ENCODE assay signal across 19 mouse cellular contexts in the genomic region with DNA sequence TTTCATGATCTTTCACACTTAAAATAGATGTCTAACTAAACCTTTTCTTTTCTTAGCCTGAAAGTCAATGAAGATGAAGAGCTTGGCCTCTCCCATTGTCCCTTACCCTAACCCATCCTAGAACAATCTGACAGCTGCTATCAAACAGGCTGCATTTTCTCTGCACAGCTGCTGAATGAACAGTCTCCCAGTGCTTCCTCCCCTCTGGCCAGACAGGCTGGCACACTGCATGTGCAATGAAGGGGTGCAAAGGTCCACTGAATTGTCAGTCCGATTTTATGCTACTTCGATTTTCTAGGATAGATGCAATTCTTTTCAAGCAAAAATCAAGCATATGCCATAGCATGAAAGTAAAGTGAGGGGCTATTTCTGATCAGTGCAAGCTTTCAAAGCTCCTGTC. TPM values are rescaled to one million over a fixed set of nuclear protein-coding genes. Genes with fewer than 3 reads are reported as not detected.
DNase-seq lines count a peak whose midpoint lies in the region; ATAC-seq and TF ChIP-seq lines count a peak whose summit lies in the region.
"Had no signal": no experiment of that assay in that cellular context is flagged by ENCODE, and none has a peak within 500 bp of the region (broad histone marks: within the 10 kb centered on the region; RNA-seq: fewer than 3 reads in every experiment).

No protein-coding gene starts in this region.

- no peaks in the 10 kb centered on the region for H3K27me3 ChIP-seq in kidney, embryonic 14.5 days (ENCODE audit: control insufficient read depth, insufficient read depth, low read length)
- H3K27me3 ChIP-seq in hindbrain, embryonic 14.5 days (ENCODE audit: control insufficient read depth, insufficient read depth, low read length): no peaks in the 10 kb centered on the region
- H3K27me3 ChIP-seq in midbrain, postnatal 0 days (ENCODE audit: insufficient read depth, low read length): no peaks in the 10 kb centered on the region

- no peak overlapping the region for H3K4me3 ChIP-seq in kidney, embryonic 14.5 days (ENCODE audit: low read length)
- no peak overlapping the region for H3K4me3 ChIP-seq in hindbrain, embryonic 14.5 days (replicated peaks; ENCODE audit: low read length)
- H3K4me3 ChIP-seq in midbrain, postnatal 0 days (ENCODE audit: low read depth, low read length): no peak overlapping the region
- H3K4me3 ChIP-seq: erythroblast, embryonic 14.5 days; heart, embryonic 12.5 days; neural tube, embryonic 13.5 days had no signal

- no peak overlapping the region for H3K9ac ChIP-seq in kidney, embryonic 14.5 days (ENCODE audit: low read depth, low read length)
- no peak overlapping the region for H3K9ac ChIP-seq in hindbrain, embryonic 14.5 days
- no peak overlapping the region for H3K9ac ChIP-seq in midbrain, postnatal 0 days (replicated peaks; ENCODE audit: low read length, poor library complexity, severe bottlenecking)
- H3K9ac ChIP-seq: heart, embryonic 12.5 days; lung, embryonic 14.5 days; neural tube, embryonic 13.5 days had no signal

- DNase-seq in embryo, embryonic 10 days (ENCODE audit: low spot score): peak; percentile 39
- DNase-seq in embryo, embryonic 9.5 days (ENCODE audit: extremely low spot score): no peak
- peak; percentile 14 for DNase-seq in kidney, adult 9 months
- no peak for DNase-seq in hindbrain, embryonic 14.5 days (ENCODE audit: low spot score)
- peak; percentile 38 for DNase-seq in midbrain, postnatal 0 days (ENCODE audit: low spot score)
- DNase-seq in ovary, postnatal 14 days (ENCODE audit: low spot score): no peak
- DNase-seq: cerebellum, postnatal 14 days; heart, postnatal 36 days; layer of hippocampus, adult 9-11 months; liver; lung, embryonic 14.5 days; lung, postnatal 4 days; thymus, postnatal 4 days had no signal

- no peaks in the 10 kb centered on the region for H3K4me1 ChIP-seq in kidney, embryonic 14.5 days (ENCODE audit: control insufficient read depth, insufficient read depth, low read length)
- H3K4me1 ChIP-seq in hindbrain, embryonic 14.5 days (replicated peaks; ENCODE audit: control insufficient read depth, insufficient read depth, low read length): peaks cover 35% of the 10 kb centered on the region
- H3K4me1 ChIP-seq in midbrain, postnatal 0 days (ENCODE audit: insufficient read depth, low read length): peaks cover 6% of the 10 kb centered on the region; the same call in 1 of the 2 replicates

- no peak overlapping the region for H3K4me2 ChIP-seq in kidney, embryonic 14.5 days (replicated peaks; ENCODE audit: low read depth, low read length)
- H3K4me2 ChIP-seq in hindbrain, embryonic 14.5 days (replicated peaks): no peak overlapping the region
- no peak overlapping the region for H3K4me2 ChIP-seq in midbrain, postnatal 0 days (ENCODE audit: low read depth, low read length, poor library complexity, severe bottlenecking)
- H3K4me2 ChIP-seq: heart, embryonic 12.5 days; lung, embryonic 14.5 days; neural tube, embryonic 13.5 days had no signal

- TF ChIP-seq CTCF in midbrain, postnatal 0 days (IDR thresholded peaks at IDR 0.05): no peak

- no peak overlapping the region for H3K27ac ChIP-seq in kidney, embryonic 14.5 days (ENCODE audit: low read depth, low read length)
- 0 out of 2 replicates have a peak overlapping the region, but pooled peaks have one; percentile 5 for H3K27ac ChIP-seq in hindbrain, embryonic 14.5 days
- no peak overlapping the region for H3K27ac ChIP-seq in midbrain, postnatal 0 days (ENCODE audit: low read depth, low read length)

- 93% methylated on average over 2 of the region's 2 CpGs for WGBS in kidney, embryonic 14.5 days
- 25% methylated on average over 2 of the region's 2 CpGs for WGBS in hindbrain, embryonic 14.5 days
- 29% methylated on average over 2 of the region's 2 CpGs for WGBS in midbrain, postnatal 0 days

- no peak for ATAC-seq in kidney, embryonic 14.5 days (ENCODE audit: low FRiP score, low TSS enrichment)
- peak; percentile 42; the same call in 1 of the 2 replicates for ATAC-seq in hindbrain, embryonic 14.5 days (ENCODE audit: low FRiP score)
- ATAC-seq in midbrain, postnatal 0 days (ENCODE audit: low FRiP score): no peak
- no peak for ATAC-seq in inflammation-experienced regulatory T-cells, adult 6 months
- ATAC-seq: intestine, embryonic 16.5 days had no signal

- no peaks in the 10 kb centered on the region for H3K9me3 ChIP-seq in kidney, embryonic 14.5 days (ENCODE audit: control insufficient read depth, low read length)
- no peaks in the 10 kb centered on the region for H3K9me3 ChIP-seq in hindbrain, embryonic 14.5 days (ENCODE audit: control insufficient read depth, low read length)
- H3K9me3 ChIP-seq in midbrain, postnatal 0 days (ENCODE audit: low read length): no peaks in the 10 kb centered on the region
- H3K9me3 ChIP-seq: heart, embryonic 12.5 days; neural tube, embryonic 13.5 days had no signal

- peaks cover 36% of the 10 kb centered on the region for H3K36me3 ChIP-seq in kidney, embryonic 14.5 days (ENCODE audit: control insufficient read depth, insufficient read depth, low read length)
- H3K36me3 ChIP-seq in hindbrain, embryonic 14.5 days (replicated peaks; ENCODE audit: control insufficient read depth, insufficient read depth): peaks cover 24% of the 10 kb centered on the region; the same call in 1 of the 2 replicates
- no peaks in the 10 kb centered on the region for H3K36me3 ChIP-seq in midbrain, postnatal 0 days (ENCODE audit: insufficient read depth, low read length)

RNA-seq across cellular contexts. Expression of gene Tle1, which starts 34.2 kb away (rescaled TPM):
- 30.3 and 39.4 TPM in 2 replicates for polyA plus RNA-seq in kidney, embryonic 14.5 days (2014; fragmentation: Nextera tagmentation; extraction: Ambion mirVana)
- polyA plus RNA-seq in hindbrain, embryonic 14.5 days (2014; fragmentation: Nextera tagmentation; extraction: Ambion mirVana): 41.5 and 44.1 TPM in 2 replicates
- 77.9 and 91.6 TPM in 2 replicates for total RNA-seq in midbrain, postnatal 0 days (2014; rRNA removed)
- 20.5 and 23.0 TPM in 2 replicates for polyA plus RNA-seq in midbrain, postnatal 0 days (2015; fragmentation: Nextera tagmentation; extraction: Ambion mirVana)
- polyA plus RNA-seq in inflammation-experienced regulatory T-cells, adult 6 months (2017; shearing (Covaris generic)): 1 to 10 TPM in 1 of 3 experiments, under 1 TPM in 2; 0.25 to 1.4 (median 0.91) TPM

Comparison
In these comparisons a context has a peak if more than half of its experiments do, and no peak if none do; other contexts are left out.
1. DNase-seq: peak in embryo, embryonic 10 days (single experiment), kidney, adult 9 months (single experiment) and midbrain, postnatal 0 days (single experiment); none in embryo, embryonic 9.5 days (single experiment), hindbrain, embryonic 14.5 days (single experiment) and ovary, postnatal 14 days (single experiment).